Mouse (Mus musculus): ENCODE results near the gene Socs2.

Gene Socs2

GRCm38 (mm10) chr10:95354047-95354446, 62.9 kb downstream of the Socs2 start:
- DNase-seq (ENCODE audit: low read depth, low spot score): no peak

DNA sequence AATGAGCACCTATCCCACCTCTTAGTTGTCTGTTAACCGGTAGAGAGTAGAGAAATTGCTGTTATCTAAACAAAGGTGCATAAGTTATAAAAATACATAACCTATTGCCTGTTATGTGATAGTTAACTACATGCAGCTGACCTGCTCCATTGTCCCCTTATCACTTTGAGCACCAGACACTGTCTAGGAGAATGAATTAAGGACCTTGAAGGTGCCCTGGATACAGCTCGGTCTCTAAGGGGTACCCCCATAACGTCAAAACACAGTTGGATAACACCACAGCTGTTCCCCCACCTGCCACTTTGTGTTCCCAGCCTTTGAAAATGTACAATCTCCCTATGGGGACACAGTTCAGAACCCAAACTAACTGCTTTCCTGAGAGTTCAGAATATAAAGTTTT, 68.5 kb downstream of the Socs2 start:
- DNase-seq (ENCODE audit: low read depth, low spot score): no peak

GRCm38 (mm10) chr10:95347776-95348175, 69.2 kb downstream of the Socs2 start:
- DNase-seq (ENCODE audit: low read depth, low spot score): no peak

DNA sequence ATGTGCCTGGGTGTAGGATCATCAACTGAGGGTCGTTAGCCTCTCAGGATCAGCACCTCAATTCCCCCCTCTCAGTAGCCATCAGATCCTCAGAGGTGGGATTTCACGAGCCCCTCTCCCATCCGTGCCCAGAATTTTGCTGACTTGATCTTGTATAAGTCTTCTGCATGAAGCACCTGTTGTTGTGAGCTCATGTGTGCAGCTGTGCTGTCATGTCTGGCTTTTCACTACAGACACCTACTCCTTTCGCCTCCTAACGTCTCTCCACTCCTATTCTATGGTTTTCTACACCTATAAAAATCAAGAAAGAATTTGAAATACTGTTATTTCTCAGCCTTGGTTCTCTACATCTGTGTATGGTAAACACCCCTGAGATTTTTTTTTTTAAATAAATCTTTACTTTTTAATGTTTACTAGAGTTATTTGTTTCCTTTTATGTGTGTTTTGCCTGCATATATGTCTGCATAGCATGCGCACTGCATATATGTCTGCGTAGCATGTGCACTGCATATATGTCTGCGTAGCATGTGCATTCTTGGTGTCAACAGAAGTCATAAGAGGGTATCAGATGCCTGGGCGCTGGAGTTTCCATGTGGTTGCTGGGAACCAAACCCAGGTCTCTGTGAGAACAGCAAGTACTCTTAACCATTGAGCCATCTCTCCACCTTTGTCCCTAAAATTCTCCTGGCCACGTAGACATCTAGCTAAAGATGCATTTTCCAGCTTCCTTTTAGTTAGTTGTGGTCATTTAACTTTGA, 74.0 kb downstream of the Socs2 start:
- DNase-seq (ENCODE audit: low read depth, low spot score): no peak

DNA sequence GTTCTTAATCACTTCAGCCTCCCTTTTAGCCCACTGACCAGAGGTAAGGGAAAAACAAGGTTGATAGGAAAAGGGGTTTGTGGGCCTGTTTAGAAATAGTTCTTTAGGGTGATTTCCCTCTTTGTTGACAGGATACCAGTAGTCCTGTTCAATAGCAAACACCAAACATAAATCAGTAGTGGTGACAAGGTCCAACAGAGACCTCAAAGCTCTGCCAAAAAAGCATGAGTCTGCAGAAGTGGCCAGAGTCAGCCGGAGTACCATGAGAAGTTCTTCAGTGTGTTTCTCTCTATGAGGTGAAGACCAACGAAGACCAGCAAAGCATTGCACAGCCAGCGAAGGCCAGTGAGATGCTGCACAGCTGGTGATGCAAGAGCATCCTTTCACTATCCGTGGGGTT, 76.3 kb downstream of the Socs2 start:
- DNase-seq (ENCODE audit: low read depth, low spot score): no peak

DNA sequence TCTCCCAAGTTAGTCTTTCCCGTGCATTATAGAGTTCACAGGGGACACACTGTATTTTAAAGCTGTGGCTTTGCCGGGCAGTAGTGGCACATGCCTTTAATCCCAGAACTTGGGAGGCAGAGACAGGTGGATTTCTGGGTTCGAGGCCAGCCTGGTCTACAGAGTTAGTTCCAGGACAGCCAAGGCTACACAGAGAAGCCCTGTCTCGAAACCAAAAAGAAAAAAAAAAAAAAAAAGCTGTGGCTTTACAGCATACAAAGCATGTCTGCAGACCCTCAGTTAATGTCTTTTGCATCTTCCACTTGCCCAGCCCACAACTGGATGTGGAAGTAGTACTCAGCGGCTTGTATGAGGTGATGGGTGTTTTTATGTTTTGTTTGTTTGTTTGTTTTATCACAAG, 79.4 kb downstream of the Socs2 start:
- no peak for DNase-seq (ENCODE audit: low read depth, low spot score)

DNA sequence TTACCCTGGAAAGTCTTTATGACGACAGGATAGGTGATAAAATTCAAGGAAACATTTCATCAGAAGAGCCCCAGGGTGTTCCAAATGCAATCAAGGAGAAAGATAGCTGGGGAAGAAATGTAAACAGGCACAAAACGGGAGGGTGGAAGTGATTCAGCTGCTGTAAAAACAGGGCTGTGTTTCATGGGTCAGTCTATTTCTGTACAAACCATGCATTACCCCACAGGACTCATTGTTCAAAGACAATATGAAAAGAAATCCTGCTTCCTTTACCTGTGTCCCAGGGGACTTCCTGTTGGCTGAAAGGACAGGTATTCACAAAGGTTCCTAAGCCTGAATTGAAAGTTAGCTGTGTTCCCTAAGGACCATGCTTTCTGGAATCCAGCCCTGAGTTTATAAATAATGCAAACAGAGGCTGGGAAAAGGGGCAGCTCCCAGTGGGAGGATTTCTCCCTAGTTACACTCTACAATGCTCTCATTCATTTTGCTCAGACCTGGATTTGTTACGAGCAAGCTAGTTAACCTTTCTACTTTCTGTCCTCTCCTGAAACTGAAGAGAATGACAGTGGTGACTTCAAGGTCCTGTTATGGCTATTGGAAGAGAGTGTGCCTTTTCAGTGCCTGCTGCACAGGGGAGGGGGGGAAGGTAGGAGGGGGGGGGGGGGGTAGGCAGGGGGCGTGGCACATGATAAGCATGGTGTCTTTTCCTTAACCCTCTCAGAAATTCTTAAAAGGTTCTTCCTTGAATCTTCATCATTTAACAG, 80.0 kb downstream of the Socs2 start:
- no peak for DNase-seq (ENCODE audit: low read depth, low spot score)
